Mouse (Mus musculus) cerebellum, postnatal 10 days (tissue): ENCODE results near the gene Slc25a30.
"Not testable (repeated sequence)": the region's sequence is repeated elsewhere in the genome, so short reads cannot be mapped to it uniquely, and the experiment has no call there.

Source experiments
- DNase-seq, 2 experiments: peaks; one replicate each; pipeline ENCODE4 v3.0.0; 2021; ENCODE audit warnings: mixed read lengths in 2 of 2

Slc25a30 gene

DNA sequence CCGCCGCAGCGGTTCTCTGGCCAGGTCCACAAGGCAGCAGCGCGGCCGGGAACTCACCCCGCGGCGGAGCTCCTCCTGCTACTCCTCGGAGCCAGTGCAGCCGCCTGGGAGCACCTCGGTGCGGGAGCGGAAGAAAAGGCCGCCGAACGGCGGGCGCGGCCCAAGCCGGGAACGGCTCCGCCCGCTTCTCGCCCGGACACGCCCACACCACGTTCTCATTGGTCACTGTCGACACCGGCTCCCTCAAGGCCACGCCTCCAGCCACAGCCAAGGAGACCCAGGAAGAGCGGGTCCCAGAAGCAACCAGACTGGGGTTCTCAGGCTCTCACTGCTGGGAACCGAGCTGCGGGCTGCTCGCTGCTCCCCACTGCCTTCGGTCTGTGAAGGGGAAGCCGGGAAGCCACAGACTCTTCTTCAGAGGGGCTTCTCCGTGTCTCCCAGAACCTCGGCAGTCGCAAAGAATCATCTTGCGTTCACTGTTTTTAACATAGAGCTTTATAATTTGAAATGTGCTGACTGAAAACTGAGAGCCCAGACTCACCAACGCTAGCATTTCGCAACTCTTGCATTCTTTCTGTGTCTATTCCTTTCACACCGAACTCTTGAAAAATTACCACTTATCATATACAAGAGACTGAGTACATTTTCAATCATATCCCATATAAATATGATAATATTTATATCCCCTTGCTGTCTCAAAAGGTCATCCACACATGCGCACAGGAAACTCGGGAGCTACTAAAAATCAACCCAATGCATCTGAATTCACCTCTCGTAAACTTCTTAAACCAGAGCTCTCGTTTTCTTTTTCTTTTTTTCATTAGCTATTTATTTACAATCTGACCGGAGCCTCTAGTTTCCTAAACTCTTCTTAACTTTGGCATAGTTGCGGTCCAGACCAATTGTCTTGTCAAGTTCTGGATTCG is at the start of gene Slc25a30:
TSS of gene Slc25a30 (minus strand) at position 170 of the 926 bp plus-strand sequence.
- DNase-seq = peak; percentile 97 to 98

DNA sequence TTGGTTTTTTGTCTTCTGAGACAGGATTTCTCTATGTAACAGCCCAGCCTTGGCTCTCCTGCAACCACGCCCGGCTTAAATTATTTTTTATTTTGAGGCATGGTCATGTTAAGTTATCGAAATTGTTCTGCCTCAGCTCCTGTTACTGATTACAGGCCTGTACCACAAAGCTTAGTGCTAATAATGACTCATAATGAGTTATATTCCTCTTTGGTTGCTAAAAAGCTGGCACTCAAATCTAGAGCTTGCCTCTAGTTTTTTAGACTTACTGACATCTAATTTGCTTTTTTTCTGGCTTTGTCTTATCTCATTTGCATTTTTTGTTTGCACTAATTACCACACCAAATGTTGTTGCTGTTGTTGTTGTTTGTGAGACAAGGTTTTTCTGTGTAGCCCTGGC is 49.7 kb upstream of the Slc25a30 start:
- no peak for DNase-seq

DNA sequence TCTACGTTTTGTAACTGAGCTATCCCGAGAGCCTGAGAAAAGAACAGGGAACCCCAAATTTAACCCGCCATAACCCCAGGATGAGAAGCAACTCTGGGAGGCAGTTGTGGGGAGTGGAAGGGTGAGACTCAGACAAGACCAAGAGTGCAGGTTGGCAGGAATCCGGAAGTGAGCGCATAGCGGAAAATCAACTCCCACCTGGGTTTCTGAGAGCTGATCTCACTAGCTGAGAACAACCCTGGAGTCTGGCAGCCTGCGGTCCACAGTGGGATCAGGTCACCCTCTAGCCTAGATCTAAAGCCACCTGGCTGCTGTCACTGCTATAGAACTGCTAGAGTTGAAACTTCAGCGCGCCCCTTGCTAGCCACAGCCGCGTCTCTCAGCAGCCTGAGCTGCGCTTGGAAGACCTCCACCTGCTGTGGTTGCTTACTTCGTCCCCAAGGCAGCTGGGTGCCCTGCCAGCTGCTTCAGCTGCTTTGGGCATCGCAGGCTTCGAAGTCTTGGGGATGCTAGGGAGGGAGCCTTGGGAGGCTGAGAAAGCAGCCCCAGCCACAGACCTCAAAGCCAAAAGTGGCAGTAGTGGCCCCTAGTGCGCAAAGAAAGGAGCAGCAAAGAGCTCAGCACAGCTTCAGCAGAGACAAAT is 48.0 kb upstream of the Slc25a30 start:
- DNase-seq = peak; percentile 44 to 51

DNA sequence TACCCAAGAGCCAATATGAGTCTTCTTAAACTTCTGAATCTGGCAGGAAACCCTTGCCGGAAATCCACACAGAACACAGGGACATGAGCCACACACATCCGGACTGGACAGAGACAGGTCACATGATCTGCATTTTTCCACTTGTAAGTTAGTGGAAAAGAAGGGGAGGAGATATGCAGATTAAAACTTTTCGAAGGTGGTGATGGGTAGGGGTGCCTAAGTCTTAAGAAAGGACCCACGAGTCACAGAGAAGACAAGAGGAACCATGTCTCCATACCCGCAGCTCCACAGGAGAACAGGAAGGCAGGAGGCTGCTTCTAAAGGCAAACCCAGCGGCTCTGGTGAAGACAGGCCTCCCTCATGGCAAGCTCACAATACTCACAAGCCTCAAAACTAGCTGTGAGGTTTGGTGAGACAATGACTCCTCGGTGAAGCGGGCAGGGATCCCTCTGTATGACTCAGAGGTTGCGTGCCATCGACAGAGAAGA is 47.5 kb upstream of the Slc25a30 start:
- DNase-seq = peak; percentile 26 to 42

DNA sequence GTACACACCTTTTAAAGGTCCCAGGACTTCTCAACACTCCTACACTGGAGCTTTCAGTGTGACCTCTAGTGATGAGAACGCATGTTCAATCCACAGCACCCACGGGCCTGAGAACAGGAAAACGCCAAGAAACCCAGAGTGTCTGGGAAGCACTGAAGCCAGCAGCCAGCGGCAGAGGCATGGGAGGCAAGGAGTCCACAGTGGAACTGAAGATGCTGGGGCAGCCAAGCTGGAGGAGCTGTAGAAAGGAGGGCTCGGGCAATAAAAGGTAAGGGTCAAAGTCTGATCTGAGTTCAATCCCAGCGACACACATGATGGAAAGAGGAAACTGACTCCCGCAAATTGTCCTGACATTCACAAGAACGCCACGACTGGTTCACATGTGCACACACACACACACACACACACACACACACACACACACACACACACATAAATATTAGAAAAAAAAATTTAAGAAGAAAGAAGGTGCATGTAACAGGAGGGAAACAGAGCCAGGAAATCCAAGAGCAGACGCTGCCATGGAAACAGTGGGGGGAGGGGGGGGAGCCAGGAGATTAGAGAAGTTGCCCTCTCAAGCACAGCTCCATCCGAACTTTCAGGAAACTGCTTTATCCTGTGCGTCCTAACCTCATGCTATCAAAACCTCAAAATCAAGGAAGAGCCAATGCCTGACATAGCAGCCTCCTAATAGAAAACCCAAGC is 46.9 kb upstream of the Slc25a30 start:
- DNase-seq = no peak

DNA sequence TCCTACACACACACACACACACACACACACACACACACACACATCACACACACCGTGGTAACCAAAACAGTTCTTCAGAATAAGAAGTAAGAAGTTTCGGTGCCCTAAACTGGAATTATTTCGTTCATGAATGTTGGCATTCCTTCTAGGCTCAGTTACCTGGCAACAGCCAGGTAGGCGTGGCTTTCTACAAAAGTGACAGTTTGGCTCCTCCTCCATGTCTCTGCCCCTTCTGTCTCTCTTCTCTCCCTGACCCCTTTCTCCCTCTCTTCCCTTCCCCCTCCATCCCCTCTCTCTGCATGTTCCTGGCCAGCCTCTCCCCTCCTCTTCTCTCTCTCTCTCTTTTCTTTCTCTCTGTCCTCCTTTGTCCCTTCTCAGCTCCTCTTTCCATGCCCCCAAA is 46.1 kb upstream of the Slc25a30 start:
- DNase-seq = no peak

DNA sequence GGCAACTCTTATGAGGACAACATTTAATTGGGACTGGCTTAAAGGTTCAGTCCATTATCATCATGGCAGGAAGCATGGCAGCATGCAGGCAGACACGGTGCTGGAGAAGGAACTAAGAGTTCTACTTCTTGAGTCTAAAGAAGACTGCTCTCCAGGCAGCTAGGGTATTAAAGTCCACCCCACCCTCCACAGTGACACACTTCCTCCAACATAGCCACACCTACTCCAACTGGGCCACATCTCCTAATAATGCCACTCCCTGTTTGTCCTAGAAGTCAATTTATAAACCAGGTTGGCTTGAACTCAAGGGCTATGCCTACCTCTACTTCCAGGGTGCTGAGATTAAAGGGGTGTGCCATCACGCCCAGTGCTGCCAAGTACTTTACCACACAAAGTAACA is 45.2 kb upstream of the Slc25a30 start:
- DNase-seq = no peak

DNA sequence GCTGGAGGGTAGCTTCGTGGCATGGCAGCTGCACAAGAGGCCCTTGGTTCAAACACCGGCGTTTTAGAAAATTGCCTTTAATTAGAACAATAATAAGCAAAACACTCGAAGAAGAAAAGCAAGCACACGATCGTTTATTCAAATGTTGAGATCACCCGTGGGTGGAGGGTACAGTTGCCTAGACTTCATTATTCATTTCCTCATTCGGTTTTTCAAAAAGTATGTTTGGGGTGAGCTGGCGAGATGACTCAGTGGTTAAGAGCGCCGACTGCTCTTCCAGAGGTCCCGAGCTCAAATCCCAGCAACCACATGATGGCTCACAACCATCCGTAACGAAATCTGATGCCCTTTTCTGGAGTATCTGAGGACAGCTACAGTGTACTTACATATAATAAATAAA is 43.0 kb upstream of the Slc25a30 start:
- not testable (repeated sequence) for DNase-seq

DNA sequence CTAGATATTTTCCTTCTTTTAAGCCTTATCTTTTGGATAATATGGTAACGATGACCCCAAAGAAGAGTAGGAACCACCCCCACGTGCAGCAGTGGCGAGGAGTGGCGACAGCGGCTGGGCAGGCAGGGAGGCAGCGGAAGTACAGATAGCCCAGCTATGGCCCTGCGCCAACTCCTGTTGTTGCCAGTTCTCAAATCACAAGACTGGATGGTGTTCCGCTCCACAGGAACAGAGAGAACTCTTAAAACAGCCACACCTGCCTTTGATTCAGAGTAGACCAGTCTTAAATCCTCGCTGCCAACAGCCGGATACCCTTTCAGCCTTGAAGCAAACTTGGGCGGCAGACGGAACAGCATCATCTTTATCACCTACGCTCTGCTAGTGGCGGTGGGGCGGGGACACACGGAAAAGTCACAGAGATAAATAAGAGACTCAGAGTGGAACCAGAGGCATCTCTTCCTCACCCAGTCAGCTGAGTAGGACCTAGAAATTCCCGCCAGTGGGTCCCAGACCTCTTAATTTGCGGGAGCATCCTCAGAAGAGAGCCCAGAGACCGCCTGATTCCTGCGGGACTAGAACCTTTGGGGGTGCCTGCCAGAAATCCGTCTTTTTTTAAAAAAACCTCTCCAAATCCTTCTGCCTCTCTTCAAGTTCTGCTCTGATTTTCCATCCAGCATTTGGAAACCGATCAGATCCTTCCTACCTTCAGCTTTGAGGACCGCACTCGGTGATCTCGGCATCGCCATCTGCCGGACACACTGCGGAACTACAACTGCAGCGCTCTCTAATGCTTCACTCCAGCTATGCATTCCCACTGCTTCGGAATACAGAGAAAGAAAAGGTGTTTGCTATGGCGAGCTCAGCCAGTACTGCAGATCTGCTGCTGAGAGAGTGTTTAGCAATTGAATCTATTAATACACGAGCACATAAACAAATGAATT is 42.3 kb upstream of the Slc25a30 start:
- peak; percentile 95 to 96 for DNase-seq

DNA sequence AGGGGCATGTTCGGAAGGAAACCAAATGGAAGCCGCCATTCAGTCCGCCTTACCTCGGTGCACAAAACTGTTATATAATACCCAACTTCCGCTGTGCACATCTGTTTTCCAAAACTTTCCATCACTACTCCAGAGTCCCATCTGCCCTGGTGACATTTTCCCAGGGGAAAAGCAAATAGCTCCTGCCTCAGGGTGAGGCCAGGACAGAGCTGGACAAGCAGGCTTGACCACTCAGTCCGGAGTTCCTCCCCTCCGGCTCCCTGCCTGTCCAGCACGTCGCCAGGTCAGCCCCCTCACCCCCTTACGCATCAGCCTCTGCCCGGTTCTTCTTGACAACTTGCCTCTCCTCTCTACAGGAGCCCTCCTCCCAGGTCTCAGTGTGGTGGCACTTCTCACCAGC is 41.4 kb upstream of the Slc25a30 start:
- peak in 1 of 2 experiments; percentile 26 for DNase-seq

DNA sequence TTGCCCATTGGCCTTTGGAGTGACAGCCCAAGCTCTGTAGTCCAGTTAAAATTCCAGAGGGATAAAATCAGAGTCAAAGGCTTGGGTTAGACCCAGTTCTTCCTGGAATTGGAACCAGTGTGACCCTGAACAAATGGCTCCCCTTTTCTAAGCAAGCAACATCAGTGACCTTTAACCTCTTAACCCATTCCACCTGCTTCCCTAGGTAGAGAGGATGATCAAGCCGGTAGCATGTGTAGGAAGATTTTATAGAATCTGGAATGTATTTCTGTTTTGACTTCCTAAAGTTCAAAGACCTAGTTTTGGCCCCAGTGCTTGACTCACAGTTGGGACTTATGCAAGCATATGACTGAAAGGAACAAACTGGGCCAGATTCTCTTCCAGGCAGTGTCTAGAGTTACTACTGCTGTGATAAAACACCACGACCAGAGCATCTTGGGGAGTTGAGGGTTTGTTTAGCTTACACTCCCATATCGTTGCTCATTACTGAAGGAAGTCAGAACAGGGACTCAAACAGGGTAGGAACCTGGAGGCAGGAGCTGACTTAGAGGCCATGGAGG is 40.1 kb upstream of the Slc25a30 start:
- no peak for DNase-seq

DNA sequence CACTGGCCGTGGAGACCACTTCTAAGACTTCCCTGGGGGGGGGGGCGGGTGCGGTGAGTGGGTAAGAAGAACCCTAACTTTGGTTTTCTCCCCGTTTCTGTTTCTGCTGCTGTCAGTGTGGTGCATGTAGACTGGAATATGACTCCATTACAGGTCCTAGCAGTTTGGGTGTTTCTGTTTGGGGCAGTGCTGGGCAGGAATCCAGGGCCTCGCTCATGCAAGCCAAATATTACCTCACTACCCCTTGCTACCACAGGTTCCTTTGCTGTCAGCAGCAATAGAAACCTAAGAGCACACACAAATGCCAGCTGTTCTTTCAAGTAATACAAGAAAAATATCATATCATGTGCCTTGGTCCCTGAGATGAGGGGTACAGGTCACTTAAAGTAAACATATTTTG is 33.2 kb upstream of the Slc25a30 start:
- no peak for DNase-seq

DNA sequence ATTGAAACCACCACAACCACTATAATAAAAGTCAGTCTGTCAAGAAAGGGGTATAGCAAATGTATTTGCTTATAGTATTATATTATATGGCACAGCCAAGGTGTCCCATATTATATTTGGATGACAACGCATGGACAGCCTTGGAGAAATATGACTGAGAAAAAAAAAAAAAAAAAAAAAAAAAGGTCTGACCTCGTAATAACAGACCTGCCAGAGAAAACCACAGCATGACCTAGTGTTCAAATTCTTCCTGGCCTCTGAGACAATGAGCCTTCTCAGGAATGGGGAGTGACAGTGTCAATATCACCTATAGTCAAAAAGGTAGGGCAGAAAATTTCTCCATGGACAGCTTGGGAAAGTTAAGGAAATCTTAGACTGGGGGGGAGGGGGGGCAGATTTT is 32.5 kb upstream of the Slc25a30 start:
- no peak for DNase-seq

DNA sequence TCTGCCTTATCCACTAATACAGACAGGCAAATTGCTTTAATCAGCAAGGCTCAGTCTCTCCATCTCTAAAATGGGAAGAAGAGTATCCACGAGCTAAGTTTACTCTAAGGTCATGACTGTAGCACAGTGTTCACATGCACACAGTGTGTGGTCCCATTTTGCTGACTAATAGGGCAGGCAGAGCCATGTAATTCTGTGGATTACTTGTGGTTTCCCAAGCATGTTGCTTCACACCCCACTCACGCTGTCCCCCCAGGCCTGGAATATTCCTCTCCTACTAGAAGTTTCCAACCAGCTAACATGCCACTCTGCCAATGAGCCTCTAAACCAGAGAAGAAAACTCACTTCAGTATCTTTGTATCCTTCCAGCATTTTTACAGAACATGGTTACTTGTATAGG is 31.7 kb upstream of the Slc25a30 start:
- DNase-seq = no peak

DNA sequence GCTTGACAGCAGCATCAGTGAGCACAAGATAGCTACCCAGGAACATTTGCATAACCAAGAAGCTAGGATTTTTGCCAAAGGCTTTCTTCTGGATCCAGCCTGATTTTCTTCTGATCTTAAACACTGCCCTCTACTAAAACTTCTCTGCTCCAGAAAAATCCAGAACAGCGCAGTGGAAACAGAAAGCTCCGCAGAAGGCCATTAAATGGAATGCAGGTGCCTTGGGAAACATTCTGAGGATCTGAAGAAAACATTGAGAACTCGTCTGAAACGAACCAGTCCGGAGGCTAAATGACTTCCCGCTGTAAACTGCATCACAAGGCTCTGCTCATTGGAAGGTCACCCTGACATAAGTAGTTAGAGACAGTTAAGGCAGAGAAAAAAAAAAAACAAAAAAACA is 23.1 kb upstream of the Slc25a30 start:
- no peak for DNase-seq

DNA sequence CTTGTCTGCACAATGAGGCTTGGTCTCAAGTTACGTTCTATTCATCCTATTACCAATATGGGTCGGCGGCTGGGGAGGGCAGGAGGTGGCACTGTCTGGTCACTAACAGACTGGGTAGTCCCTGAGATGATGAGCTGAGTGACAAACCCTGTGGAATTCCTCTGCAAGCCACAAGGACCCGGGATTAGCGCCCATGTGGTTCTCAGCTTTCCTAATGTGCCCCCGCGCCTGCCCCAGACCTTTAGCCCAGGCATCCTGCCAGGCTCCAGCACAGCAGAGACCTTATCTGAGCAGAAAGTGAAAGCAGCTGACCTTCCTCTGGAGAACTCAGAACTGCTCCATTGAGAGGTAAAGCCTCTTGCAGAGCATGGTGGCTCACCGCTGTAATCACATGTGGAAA is 21.0 kb upstream of the Slc25a30 start:
- no peak for DNase-seq

DNA sequence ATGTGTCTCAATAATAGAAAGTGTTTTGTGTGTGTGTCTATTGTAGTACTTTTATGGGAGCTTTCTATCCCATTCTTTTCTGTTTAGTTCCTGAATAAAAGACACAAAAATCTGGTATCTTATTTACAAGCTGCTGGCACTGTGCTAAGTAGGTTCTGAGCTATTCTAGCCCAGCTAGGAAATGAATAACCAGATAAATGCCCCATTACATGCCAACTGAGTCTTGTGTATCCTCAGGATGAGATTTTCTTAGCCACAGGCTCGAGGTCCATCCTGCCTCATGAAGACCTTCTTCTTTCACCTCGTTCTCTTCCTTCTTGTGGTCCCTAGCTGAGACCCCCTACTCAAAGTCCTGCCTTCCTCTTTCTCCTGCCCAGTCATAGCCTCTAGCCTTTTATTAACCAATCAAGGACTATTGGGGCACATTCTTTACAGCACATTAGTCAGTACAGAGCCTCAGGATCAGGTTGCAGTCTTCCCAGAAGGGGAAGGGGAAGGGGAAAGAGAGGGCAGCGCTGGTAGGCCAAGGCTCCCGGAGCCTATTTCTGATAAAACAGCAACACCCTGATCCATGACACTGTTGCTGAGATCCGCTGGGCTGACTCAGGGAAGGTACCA is 11.0 kb upstream of the Slc25a30 start:
- no peak for DNase-seq

DNA sequence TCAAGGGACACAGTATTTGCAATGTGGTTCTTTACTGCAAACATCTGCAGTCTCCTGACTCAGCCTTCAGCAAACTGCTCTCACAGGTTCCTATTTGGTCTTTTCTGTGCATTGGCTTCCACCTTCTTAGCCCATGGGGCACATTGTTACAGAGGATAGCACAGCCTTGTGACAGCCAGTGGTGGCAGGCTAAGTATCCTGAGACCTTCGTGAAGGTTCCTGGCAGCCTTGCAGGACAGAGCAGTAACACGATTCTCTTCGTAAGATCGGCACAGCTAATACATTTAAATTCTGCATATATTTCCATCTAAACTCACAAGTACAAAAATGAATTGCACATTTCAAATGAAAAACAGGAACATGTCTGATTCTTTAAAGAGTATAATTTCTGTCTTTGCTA is 9.1 kb upstream of the Slc25a30 start:
- no peak for DNase-seq

DNA sequence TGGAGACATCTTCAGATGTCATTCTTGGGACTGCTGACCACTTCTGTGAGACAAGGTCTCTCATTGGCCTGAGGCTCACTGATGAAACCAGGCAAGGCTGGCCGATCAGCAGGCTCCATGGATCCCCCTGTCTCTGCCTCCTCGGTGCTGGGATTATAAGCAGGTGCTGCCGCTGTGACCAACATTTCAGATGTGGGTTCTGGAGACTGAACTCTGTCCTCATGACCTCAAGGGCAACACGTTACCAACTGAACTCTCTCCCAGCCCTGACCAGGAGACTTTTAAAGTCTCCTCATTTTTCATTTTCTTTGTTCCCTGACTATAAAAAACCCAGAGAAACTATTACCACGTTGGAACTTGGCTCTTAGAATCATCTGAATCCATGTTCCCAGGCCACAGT is 7.9 kb upstream of the Slc25a30 start:
- DNase-seq = no peak

DNA sequence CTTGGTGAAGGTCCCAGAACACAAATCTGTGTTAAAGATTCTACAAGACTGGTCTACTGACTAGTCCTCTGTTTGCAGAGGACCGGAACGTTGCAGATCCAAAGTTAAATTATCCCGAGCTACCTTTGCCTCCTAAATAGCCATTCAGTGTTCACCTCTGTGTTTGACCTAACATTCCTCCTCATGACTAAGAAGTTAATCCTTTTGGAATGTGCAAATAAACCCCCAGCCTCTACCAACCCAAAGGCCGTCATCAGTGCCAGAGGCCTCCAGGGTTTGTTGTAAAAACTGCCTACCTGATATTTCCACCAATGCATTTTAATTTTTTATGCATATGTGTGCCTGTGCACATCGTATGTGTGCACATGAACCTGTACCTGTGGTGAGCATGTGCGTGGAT is 7.5 kb upstream of the Slc25a30 start:
- no peak for DNase-seq

DNA sequence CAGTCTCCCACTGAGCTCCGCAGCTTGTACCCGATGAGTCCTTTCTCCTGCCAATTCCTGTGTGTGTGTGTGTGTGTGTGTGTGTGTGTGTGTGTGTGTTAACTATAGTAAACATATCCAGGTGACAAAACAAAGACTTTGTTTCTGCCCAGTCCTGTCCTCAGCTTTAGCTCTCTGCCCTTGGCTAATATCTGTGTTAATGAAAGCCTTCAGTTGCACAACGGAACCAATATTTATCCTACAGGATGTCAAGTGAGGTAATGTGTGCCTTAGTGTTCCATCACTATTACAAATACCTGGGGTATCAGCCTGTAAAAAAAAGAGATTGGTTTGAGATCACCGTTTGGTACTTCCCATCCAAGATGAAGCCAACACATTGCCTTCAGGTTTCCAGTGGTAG is 6.3 kb upstream of the Slc25a30 start:
- DNase-seq = no peak

DNA sequence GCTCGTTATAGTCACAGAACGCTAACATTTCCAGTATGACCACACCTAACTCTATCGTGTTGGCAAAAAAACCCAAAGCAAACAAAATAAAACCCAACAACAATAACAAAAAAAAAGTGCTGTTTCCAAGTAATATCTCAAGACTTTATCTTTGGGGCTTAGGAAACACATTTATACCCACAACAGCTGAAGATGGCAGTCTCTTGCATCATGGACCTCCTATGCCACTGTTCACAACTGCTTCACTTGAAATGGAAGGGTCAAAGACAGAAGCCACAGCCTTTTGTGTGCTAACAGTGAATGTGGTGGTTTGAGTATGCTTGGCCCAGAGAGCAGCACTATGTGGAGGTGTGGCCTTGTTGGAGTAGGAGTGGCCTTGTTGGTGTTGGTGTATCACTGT is 4.5 kb upstream of the Slc25a30 start:
- DNase-seq = no peak
